Mouse (Mus musculus) hindbrain, embryonic 16.5 days (tissue): ENCODE results near the gene Prss50. TPM values are rescaled to one million over a fixed set of nuclear protein-coding genes. Genes with fewer than 3 reads are reported as not detected.

Experiments used
- ATAC-seq: fragments of 200-750 bp; cut with Nextera tagmentation; 2 replicates; pipeline ENCODE4 v1.8.0; 2017; ENCODE audit warnings: moderate TSS enrichment, moderate library complexity
- H3K27ac ChIP-seq: fragments of 300-500 bp; sonication (generic); 2 replicates; pipeline ENCODE4 v1.5.1; 2014; ENCODE audit warnings: low read depth, mild to moderate bottlenecking, control low read depth, low read length, moderate library complexity
- H3K27me3 ChIP-seq: fragments of 300-500 bp; sonication (generic); replicated peaks from 2 replicates; pipeline ENCODE4 v1.6.1; 2014; ENCODE audit warnings: low read length; ENCODE audit not compliant: control insufficient read depth, insufficient read depth
- H3K36me3 ChIP-seq: fragments of 300-500 bp; sonication (generic); 2 replicates; pipeline ENCODE4 v1.6.1; 2014; ENCODE audit warnings: mild to moderate bottlenecking, low read length, moderate library complexity, mixed read lengths; ENCODE audit not compliant: control insufficient read depth, insufficient read depth
- H3K4me1 ChIP-seq: fragments of 300-500 bp; sonication (generic); 2 replicates; pipeline ENCODE4 v1.6.1; 2014; ENCODE audit warnings: low read depth, low read length; ENCODE audit not compliant: control insufficient read depth, insufficient read depth
- H3K4me2 ChIP-seq: fragments of 300-500 bp; sonication (generic); 2 replicates; pipeline ENCODE4 v1.6.1; 2014; ENCODE audit warnings: mild to moderate bottlenecking, low read length, control low read depth, moderate library complexity
- H3K4me3 ChIP-seq: fragments of 300-500 bp; sonication (generic); 2 replicates; pipeline ENCODE4 v1.5.1; 2014; ENCODE audit warnings: mild to moderate bottlenecking, low read length, control low read depth, moderate library complexity
- H3K9ac ChIP-seq: fragments of 300-500 bp; sonication (generic); 2 replicates; pipeline ENCODE4 v1.6.1; 2014; ENCODE audit warnings: low read depth, mild to moderate bottlenecking, control low read depth, low read length, moderate library complexity
- H3K9me3 ChIP-seq: fragments of 300-500 bp; sonication (generic); 2 replicates; pipeline ENCODE4 v1.6.1; 2014; ENCODE audit warnings: mild to moderate bottlenecking, low read length, moderate library complexity; ENCODE audit not compliant: control insufficient read depth
- WGBS: fragments of 180-500 bp; shearing (Covaris S2); extraction: QIAGEN DNeasy Blood & Tissue Kit; methylation state at CpG from one replicate; pipeline ENCODE4 v1.1.7; 2014; 5-methylcytosine and 5-hydroxymethylcytosine counted together
- polyA plus RNA-seq: library from polyadenylated mRNA; unstranded; fragments of >200 nt; fragmentation: Nextera tagmentation; extraction: Ambion mirVana; gene quantifications from 2 replicates; pipeline ENCODE4 v1.2.1, GENCODE M21; 2015

Prss50 gene
- polyA plus RNA-seq, 1 experiment from 2014 or later = 0.71 TPM

GRCm38 (mm10) chr9:110893429-110893828, 35.7 kb downstream of the Prss50 start:
- H3K36me3 ChIP-seq = no peaks in the 10 kb centered on the region
- no peak overlapping the region for H3K4me2 ChIP-seq
- H3K9ac ChIP-seq = no peak overlapping the region
- ATAC-seq = no peak
- 68% methylated on average over 10 of the region's 10 CpGs for WGBS
- no peaks in the 10 kb centered on the region; the same call in 1 of the 2 replicates for H3K27me3 ChIP-seq
- no peaks in the 10 kb centered on the region for H3K9me3 ChIP-seq
- no peaks in the 10 kb centered on the region; the same call in 1 of the 2 replicates for H3K4me1 ChIP-seq
- no peak overlapping the region for H3K27ac ChIP-seq
- H3K4me3 ChIP-seq = no peak overlapping the region

DNA sequence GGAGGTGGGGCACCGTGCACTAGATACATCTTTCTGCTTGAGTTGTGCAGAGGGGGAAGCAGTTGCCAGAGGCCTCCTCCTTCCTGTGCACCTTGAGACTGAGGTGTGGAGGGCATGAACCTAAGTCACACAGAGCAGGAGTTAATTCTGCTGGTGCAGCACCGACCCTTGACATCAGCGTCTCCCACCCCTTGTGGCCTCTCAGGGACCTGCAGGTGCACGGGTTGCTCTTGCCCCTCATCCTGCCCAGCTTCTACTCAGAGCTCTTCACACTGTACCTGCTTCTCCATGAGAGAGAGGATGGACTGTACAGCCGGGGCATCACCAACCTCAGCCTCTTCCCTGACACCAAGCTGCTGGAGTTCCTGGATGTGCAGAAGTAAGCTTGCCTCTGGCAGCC, 37.7 kb downstream of the Prss50 start:
- Histone ChIP-seq H3K9me3 (no peaks in the 10 kb centered on the region), H3K4me2 (no peak overlapping the region), H3K9ac (no peak overlapping the region; the same call in 1 of the 2 replicates), H3K27me3 (no peaks in the 10 kb centered on the region; the same call in 1 of the 2 replicates), H3K4me1 (no peaks in the 10 kb centered on the region; the same call in 1 of the 2 replicates), H3K36me3 (no peaks in the 10 kb centered on the region), H3K27ac (no peak overlapping the region), H3K4me3 (no peak overlapping the region)
- 0 out of 2 replicates have a peak, but pooled peaks have one; percentile 10 for ATAC-seq
- WGBS = 63% methylated on average over 5 of the region's 5 CpGs

DNA sequence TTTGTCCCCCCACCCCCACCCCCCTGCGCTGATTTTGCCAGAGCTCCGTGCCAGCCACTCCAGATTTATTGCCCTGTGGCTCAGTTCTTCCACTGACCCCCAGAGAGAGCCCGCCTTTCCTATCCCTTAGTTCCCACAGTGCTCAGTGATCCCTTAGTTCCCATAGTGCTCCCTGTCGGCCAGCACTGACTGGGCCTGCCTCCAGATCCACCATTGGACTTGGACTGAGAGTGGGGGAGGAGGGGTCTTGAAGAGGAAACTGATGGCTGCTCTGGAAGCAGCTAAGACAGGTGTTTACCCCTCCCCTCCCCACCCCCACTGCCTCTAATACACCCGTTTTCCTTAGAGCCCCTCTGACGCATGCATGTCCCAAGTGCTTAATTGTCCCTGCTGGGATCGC, 38.2 kb downstream of the Prss50 start:
- ATAC-seq = peak; percentile 51; the same call in 1 of the 2 replicates
- Histone ChIP-seq H3K36me3 (no peaks in the 10 kb centered on the region), H3K4me1 (no peaks in the 10 kb centered on the region; the same call in 1 of the 2 replicates), H3K4me2 (peak overlapping the region; percentile 34), H3K4me3 (no peak overlapping the region), H3K27ac (no peak overlapping the region), H3K9ac (no peak overlapping the region), H3K27me3 (no peaks in the 10 kb centered on the region; the same call in 1 of the 2 replicates), H3K9me3 (no peaks in the 10 kb centered on the region)
- 13% methylated on average over 7 of the region's 7 CpGs for WGBS

DNA sequence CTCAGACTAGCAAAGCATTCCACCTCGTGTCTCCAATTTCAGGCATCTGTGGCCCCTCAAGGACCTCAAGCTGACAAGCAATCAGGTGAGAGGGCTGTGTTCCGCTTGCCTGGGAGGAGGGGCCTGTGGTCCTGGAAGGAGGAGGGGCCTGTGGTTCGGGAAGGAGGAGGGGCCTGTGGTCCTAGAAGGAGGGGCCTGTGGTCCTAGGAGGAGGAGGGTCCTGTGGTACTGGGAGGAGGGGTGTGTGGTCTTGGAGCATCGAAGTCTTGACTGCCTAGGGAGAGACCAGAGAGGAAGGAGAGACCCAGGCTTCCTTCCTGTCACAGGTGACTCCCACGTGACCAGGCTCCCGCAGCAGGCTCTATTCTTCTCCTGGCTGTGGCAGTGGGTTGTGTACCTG, 38.8 kb downstream of the Prss50 start:
- Histone ChIP-seq H3K27ac (no peak overlapping the region), H3K27me3 (no peaks in the 10 kb centered on the region; the same call in 1 of the 2 replicates), H3K9me3 (no peaks in the 10 kb centered on the region), H3K36me3 (no peaks in the 10 kb centered on the region), H3K4me3 (no peak overlapping the region), H3K9ac (no peak overlapping the region; the same call in 1 of the 2 replicates), H3K4me1 (no peaks in the 10 kb centered on the region; the same call in 1 of the 2 replicates), H3K4me2 (peak overlapping the region; percentile 34)
- WGBS = 14% methylated on average over 6 of the region's 6 CpGs
- no peak for ATAC-seq

GRCm38 (mm10) chr9:110899451-110900008, 41.8 kb downstream of the Prss50 start:
- H3K9ac ChIP-seq = no peak overlapping the region
- H3K36me3 ChIP-seq = no peaks in the 10 kb centered on the region
- ATAC-seq = no peak
- no peak overlapping the region for H3K27ac ChIP-seq
- no peak overlapping the region for H3K4me3 ChIP-seq
- H3K9me3 ChIP-seq = no peaks in the 10 kb centered on the region
- H3K27me3 ChIP-seq = no peaks in the 10 kb centered on the region; the same call in 1 of the 2 replicates
- no peak overlapping the region for H3K4me2 ChIP-seq
- 69% methylated on average over 10 of the region's 10 CpGs for WGBS
- no peaks in the 10 kb centered on the region; the same call in 1 of the 2 replicates for H3K4me1 ChIP-seq

DNA sequence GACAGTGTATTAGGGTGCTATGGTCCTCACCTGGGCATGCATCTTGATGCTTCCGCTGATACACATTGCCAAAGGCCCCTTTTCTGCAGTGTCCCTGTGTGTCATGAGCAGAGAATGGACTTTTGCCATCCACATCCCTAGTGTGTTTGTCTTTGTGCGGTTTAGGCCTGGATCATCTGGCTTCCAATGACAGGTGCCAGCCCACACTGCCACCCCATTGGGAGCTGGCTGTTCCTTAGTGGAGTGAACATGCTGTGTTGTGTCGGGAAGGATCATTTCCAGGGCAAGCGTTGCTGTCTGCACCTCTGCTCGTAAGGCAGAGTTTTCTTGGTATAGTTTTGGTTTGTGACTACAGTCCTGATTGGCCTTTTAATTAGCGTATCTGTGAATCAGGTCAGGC, 43.4 kb downstream of the Prss50 start:
- Histone ChIP-seq H3K27ac (no peak overlapping the region), H3K9ac (no peak overlapping the region), H3K9me3 (no peaks in the 10 kb centered on the region), H3K27me3 (no peaks in the 10 kb centered on the region), H3K4me1 (no peaks in the 10 kb centered on the region; the same call in 1 of the 2 replicates), H3K4me3 (no peak overlapping the region), H3K4me2 (no peak overlapping the region), H3K36me3 (no peaks in the 10 kb centered on the region)
- ATAC-seq = no peak
- 80% methylated on average over 6 of the region's 6 CpGs for WGBS

DNA sequence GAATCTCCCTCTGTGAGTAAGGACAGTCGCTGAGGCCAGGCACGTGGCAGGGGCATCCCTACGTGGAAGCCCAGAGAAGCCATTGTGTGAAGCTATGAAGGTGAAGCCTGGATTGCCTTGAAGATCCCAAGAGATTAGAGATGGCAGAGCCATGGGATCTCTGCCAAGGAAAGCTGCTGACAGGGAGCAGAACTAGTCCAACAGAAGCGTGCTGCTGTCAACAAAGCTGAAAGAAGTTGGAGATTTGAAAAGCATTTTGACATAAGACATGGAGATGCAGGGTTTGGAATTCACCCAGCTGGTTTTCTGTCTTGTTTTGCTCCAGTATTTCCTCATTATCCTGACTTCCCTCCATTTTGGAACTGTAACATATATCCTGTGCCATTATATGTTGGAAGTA, 44.5 kb downstream of the Prss50 start:
- H3K27me3 ChIP-seq = no peaks in the 10 kb centered on the region
- H3K9ac ChIP-seq = no peak overlapping the region
- no peak overlapping the region for H3K27ac ChIP-seq
- ATAC-seq = no peak
- H3K4me1 ChIP-seq = no peaks in the 10 kb centered on the region
- no peaks in the 10 kb centered on the region for H3K9me3 ChIP-seq
- H3K4me2 ChIP-seq = no peak overlapping the region
- WGBS = 83% methylated on average over 4 of the region's 4 CpGs
- no peaks in the 10 kb centered on the region for H3K36me3 ChIP-seq
- H3K4me3 ChIP-seq = no peak overlapping the region

DNA sequence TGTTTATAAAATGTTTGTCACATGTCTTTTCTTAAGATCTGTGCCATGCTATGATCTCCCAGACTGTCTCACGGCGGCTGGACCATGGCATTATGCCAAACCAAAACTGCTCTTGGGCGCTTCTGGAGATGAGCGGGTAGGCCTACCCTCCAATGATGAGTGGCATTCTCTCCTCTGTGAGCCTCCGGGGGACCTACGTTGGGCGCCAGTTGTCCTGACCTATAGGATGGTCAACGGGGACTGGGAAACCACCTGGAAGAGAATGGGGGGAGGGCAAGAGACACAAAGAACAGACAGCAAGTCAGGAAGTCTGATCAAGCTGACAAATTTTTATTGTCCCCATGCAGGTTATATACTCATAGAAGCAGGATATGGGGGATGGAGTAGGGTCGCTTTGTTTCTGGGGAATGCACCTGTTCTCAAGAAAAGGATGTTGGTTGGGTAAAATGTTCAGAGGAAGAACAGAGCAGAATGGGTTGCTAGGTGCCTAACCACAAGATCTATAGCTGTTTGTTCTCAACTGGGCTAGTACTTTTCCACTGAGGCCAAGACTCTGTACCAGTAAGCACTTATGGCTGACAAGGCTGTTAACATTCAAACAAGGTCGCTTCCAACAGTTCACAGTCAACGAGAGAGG, 49.6 kb downstream of the Prss50 start:
- no peak overlapping the region for H3K4me2 ChIP-seq
- H3K27ac ChIP-seq = no peak overlapping the region
- H3K9ac ChIP-seq = no peak overlapping the region
- ATAC-seq = no peak
- no peaks in the 10 kb centered on the region for H3K27me3 ChIP-seq
- H3K9me3 ChIP-seq = no peaks in the 10 kb centered on the region
- WGBS = 93% methylated on average over 11 of the region's 11 CpGs
- no peaks in the 10 kb centered on the region for H3K36me3 ChIP-seq
- H3K4me1 ChIP-seq = no peaks in the 10 kb centered on the region
- H3K4me3 ChIP-seq = no peak overlapping the region

DNA sequence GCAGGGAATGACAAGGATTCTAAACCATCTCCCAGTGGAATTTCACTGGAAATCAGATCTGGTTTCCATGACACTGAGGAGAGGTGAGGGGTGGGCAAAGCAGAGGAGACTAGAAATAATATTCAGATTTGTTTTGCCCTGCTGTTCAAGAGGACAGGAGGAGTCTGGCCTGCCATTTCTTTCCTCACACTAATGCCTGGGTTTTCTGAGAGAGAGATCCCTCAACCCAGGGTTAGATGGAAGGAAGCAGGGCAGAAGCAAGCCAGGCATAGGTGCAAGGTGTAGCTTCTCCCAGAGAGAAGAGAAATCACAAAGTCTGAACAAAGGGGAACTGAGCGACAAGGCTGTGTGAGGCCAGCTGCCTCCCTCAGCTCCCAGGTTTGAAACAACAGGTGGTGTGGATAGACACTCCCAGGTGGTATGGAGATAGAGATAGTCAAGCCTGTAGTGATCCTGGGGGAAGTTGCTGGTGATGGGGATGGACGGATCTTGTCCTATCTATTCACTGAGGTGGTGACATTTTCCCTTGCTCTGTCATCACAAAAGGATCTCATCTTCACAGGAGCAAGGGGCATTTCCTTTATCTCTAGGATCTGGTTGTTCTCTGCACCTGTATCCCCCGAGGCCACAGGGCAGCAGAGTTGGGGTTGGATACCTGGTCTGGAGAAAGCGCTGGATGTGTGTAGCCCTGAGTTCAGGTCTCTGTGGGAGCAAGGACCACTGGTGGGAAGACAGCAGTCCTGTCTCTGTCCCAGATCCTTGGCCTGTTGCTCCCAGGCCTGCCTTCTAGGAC, 50.3 kb downstream of the Prss50 start:
- no peaks in the 10 kb centered on the region for H3K36me3 ChIP-seq
- H3K27me3 ChIP-seq = no peaks in the 10 kb centered on the region
- H3K4me3 ChIP-seq = no peak overlapping the region
- H3K4me2 ChIP-seq = no peak overlapping the region
- H3K4me1 ChIP-seq = no peaks in the 10 kb centered on the region
- 87% methylated on average over 4 of the region's 4 CpGs for WGBS
- no peaks in the 10 kb centered on the region for H3K9me3 ChIP-seq
- H3K27ac ChIP-seq = no peak overlapping the region
- no peak for ATAC-seq
- H3K9ac ChIP-seq = no peak overlapping the region
